Mouse (Mus musculus) embryonic facial prominence, embryonic 10.5 days (tissue): ENCODE data around the gene Cped1. TPM values are rescaled to one million over a fixed set of nuclear protein-coding genes. Genes with fewer than 3 reads are reported as not detected.

Experiments used
- polyA plus RNA-seq: library from polyadenylated mRNA; unstranded; fragments of >200 nt; fragmentation: Nextera tagmentation; extraction: Ambion mirVana; gene quantifications from 2 replicates; pipeline ENCODE4 v1.2.1, GENCODE M21; 2016

Cped1 gene
- polyA plus RNA-seq, 1 experiment from 2014 or later: 39.3 TPM

Other genes with a start within 250 kb of the Cped1 start
- gene Tspan12, start 133.4 kb upstream of the Cped1 start, polyA plus RNA-seq: 63.8 and 64.9 TPM in 2 replicates
- 56.0 and 56.7 TPM in 2 replicates for gene Ing3, start 36.3 kb upstream of the Cped1 start, polyA plus RNA-seq